Mouse (Mus musculus): ENCODE measurements around the gene Ctnnd2.

- TF ChIP-seq TCF3 (IDR thresholded peaks at IDR 0.05; ENCODE audit: insufficient read length, low read depth), result no peak
- TF ChIP-seq USF1 (IDR thresholded peaks at IDR 0.05; ENCODE audit: low read depth), result no peak
- TF ChIP-seq POLR2A (IDR thresholded peaks at IDR 0.05; ENCODE audit: insufficient read length, low read depth), result no peak
- TF ChIP-seq TCF12 (IDR thresholded peaks at IDR 0.05; ENCODE audit: insufficient read depth, poor library complexity, severe bottlenecking), result no peak
- no peak for TF ChIP-seq MAX (IDR thresholded peaks at IDR 0.05; ENCODE audit: low read depth)
- TF ChIP-seq MYOG (IDR thresholded peaks at IDR 0.05; ENCODE audit: control insufficient read depth in 1 of 3, insufficient read depth in 1 of 3, insufficient read length in 2 of 3, low read depth in 2 of 3), result no peak
- no peak for TF ChIP-seq CEBPB (IDR thresholded peaks at IDR 0.05; ENCODE audit: insufficient read depth, poor library complexity, severe bottlenecking)
- no peak for TF ChIP-seq MYOD1 (IDR thresholded peaks at IDR 0.05; ENCODE audit: control insufficient read depth in 1 of 3, insufficient read length in 2 of 3, low read depth in 2 of 3)
- TF ChIP-seq E2F4 (IDR thresholded peaks at IDR 0.05; ENCODE audit: insufficient read depth), result no peak
- TF ChIP-seq REST (IDR thresholded peaks at IDR 0.05; ENCODE audit: insufficient read depth, insufficient read length), result no peak
These were observed 134.0 kb downstream of the Ctnnd2 start for GRCm38 (mm10) chr15:30306437-30306836.
